ENCODE assay signal across 9 mouse cellular contexts in the genomic region with DNA sequence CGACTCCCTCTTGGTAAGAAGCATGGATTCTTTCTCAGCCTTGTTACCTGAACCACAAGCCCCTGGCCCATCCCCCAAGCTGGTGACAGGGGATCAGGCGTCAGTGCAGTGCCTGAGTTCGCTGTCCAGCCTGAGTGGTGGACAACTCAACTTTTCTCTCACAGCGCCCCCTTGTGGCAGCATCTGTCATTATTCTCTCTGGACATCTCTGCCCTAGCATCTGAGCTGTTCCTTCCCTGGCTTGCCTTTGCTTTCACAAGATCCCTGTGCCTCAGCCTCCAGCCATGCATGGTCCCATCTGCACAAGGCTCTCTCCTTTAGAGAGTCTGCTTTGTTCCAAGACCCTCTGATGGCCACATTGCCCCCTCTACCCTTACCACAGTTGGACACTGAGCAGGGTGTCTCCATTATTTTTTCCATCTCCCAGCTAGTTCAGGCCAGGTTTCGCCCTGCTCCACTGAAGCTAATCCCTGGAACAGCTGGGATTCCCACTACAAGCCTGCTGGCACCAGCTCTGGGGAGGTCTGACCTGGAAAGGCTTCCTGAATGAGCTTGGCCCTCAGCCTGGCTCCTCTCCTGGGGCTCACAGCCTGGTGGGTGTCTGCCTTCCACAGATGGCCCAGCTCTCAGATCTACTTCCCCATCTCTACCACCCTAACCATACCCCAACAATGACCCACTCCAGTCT. TPM values are rescaled to one million over a fixed set of nuclear protein-coding genes. Genes with fewer than 3 reads are reported as not detected.
DNase-seq lines count a peak whose midpoint lies in the region; ATAC-seq and TF ChIP-seq lines count a peak whose summit lies in the region.
"Had no signal": no experiment of that assay in that cellular context is flagged by ENCODE, and none has a peak within 500 bp of the region (broad histone marks: within the 10 kb centered on the region; RNA-seq: fewer than 3 reads in every experiment).

No protein-coding gene starts in this region.

- H3K4me1 ChIP-seq in hindbrain, embryonic 14.5 days (replicated peaks; ENCODE audit: control insufficient read depth, insufficient read depth, low read length), result no peaks in the 10 kb centered on the region

- H3K27ac ChIP-seq in hindbrain, embryonic 14.5 days, result no peak overlapping the region
- H3K27ac ChIP-seq: macrophage had no signal

- WGBS in hindbrain, embryonic 14.5 days, result 20% methylated on average over 5 of the region's 5 CpGs

- no peak overlapping the region for H3K9ac ChIP-seq in hindbrain, embryonic 14.5 days

- H3K4me2 ChIP-seq in hindbrain, embryonic 14.5 days (replicated peaks), result no peak overlapping the region

- H3K4me3 ChIP-seq in hindbrain, embryonic 14.5 days (replicated peaks; ENCODE audit: low read length), result no peak overlapping the region

- no peaks in the 10 kb centered on the region for H3K9me3 ChIP-seq in hindbrain, embryonic 14.5 days (ENCODE audit: control insufficient read depth, low read length)

- no peaks in the 10 kb centered on the region for H3K27me3 ChIP-seq in Patski
- no peaks in the 10 kb centered on the region for H3K27me3 ChIP-seq in hindbrain, embryonic 14.5 days (ENCODE audit: control insufficient read depth, insufficient read depth, low read length)

- no peak for DNase-seq in Patski (ENCODE audit: low read depth, low spot score)
- DNase-seq in cerebellum, adult 9-10 months, result peak; percentile 83
- peak; percentile 78 for DNase-seq in hindbrain, embryonic 14.5 days (ENCODE audit: low spot score)
- peak; percentile 62 to 73 for DNase-seq in layer of hippocampus, postnatal 36 days
- peak; percentile 77 for DNase-seq in lung, postnatal 36 days
- peak; percentile 82 for DNase-seq in retina, postnatal 1 day
- DNase-seq in urinary bladder, postnatal 10 days (ENCODE audit: low spot score), result peak; percentile 45

- ATAC-seq in Patski, result peak; percentile 72
- ATAC-seq in frontal cortex, adult (ENCODE audit: low TSS enrichment), result peak; percentile 96
- peak; percentile 59 for ATAC-seq in hindbrain, embryonic 14.5 days (ENCODE audit: low FRiP score)

- CTCF ChIA-PET in Patski (lab: Charles Lee), result interaction anchor here (0.6 to 2.3 kb wide), 33 partner anchors 9 to 163 kb away, joined by 3 to 27 read pairs (median 4); no protein-coding TSS in a partner anchor

- in situ Hi-C loops in Patski (cut with MboI; ENCODE audit: low pct_unique_long_range_greater_than_20kb), result loop anchor here (5.0 kb wide), 1 partner anchor 163 kb away; no protein-coding TSS in a partner anchor

- TF ChIP-seq CTCF in Patski (IDR thresholded peaks at IDR 0.05), result peak; percentile 86

- H3K36me3 ChIP-seq in hindbrain, embryonic 14.5 days (replicated peaks; ENCODE audit: control insufficient read depth, insufficient read depth), result no peaks in the 10 kb centered on the region

- POLR2A ChIA-PET in Patski (lab: Charles Lee), result interaction anchor here (0.7 to 1.2 kb wide), 2 partner anchors 9 to 168 kb away, joined by 3 read pairs; no protein-coding TSS in a partner anchor

RNA-seq across cellular contexts. Expression of a gene that starts 32.9 kb away (rescaled TPM):
- 2.7 TPM for polyA plus RNA-seq in Patski (2021)
- polyA plus RNA-seq in hindbrain, embryonic 14.5 days (2014; fragmentation: Nextera tagmentation; extraction: Ambion mirVana), result 0.14 and 0.27 TPM in 2 replicates
- total RNA-seq in layer of hippocampus, postnatal 36 days (2021), result 1 to 10 TPM; 2.7 to 3.8 TPM
